12 mouse cellular contexts compared by ENCODE assay signal in the genomic region with DNA sequence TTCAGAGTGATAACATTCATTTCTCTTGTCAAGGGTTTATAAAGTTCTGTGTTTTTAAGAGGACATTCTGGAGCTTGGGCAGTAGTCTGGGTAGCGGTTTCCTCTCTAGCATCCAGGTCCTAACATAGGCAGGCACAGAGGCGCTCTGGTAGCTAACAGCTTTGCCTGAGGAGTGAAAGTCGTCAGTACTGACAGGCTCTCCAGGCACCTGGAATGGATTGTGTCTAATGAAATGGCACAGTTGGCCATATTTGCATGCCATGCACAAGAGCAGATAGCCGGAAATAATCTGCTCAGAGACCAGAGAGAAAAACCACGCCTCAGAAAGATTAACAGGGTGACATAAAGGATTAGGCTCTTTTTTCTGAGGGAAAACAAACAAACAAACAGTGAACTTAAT. TPM values are rescaled to one million over a fixed set of nuclear protein-coding genes. Genes with fewer than 3 reads are reported as not detected.
A peak's percentile ranks its signal among the peaks of the same experiment; 100 is the strongest.
DNase-seq lines count a peak whose midpoint lies in the region; ATAC-seq and TF ChIP-seq lines count a peak whose summit lies in the region.
"Had no signal": no experiment of that assay in that cellular context is flagged by ENCODE, and none has a peak within 500 bp of the region (broad histone marks: within the 10 kb centered on the region; RNA-seq: fewer than 3 reads in every experiment).

No protein-coding gene starts in this region.

- ATAC-seq in hindbrain, embryonic 16.5 days, result peak; percentile 76
- ATAC-seq in hindbrain, embryonic 11.5 days (ENCODE audit: low FRiP score), result no peak
- no peak for ATAC-seq in midbrain, postnatal 0 days (ENCODE audit: low FRiP score)

- H3K27me3 ChIP-seq in hindbrain, embryonic 16.5 days (replicated peaks; ENCODE audit: control insufficient read depth, insufficient read depth, low read length), result no peaks in the 10 kb centered on the region
- H3K27me3 ChIP-seq in hindbrain, embryonic 11.5 days (ENCODE audit: control insufficient read depth, insufficient read depth, low read length), result no peaks in the 10 kb centered on the region
- no peaks in the 10 kb centered on the region for H3K27me3 ChIP-seq in midbrain, postnatal 0 days (ENCODE audit: insufficient read depth, low read length)

- no peak for TF ChIP-seq CTCF in brain, embryonic 14.5 days (IDR thresholded peaks at IDR 0.05; ENCODE audit: borderline replicate concordance, extremely low read depth, insufficient read depth, insufficient read length)
- TF ChIP-seq CTCF in midbrain, postnatal 0 days (IDR thresholded peaks at IDR 0.05), result no peak

- TF ChIP-seq POLR2A in brain, embryonic 14.5 days (IDR thresholded peaks at IDR 0.05; ENCODE audit: borderline replicate concordance, extremely low read depth, insufficient read depth, insufficient read length, poor library complexity, severe bottlenecking), result no peak

- 45% methylated on average over 5 of the region's 5 CpGs for WGBS in hindbrain, embryonic 16.5 days
- 62% methylated on average over 5 of the region's 5 CpGs for WGBS in hindbrain, embryonic 11.5 days
- 42% methylated on average over 5 of the region's 5 CpGs for WGBS in midbrain, postnatal 0 days

- H3K9ac ChIP-seq in hindbrain, embryonic 16.5 days (ENCODE audit: low read depth, low read length), result no peak overlapping the region
- no peak overlapping the region for H3K9ac ChIP-seq in hindbrain, embryonic 11.5 days (ENCODE audit: low read depth, low read length)
- H3K9ac ChIP-seq in midbrain, postnatal 0 days (replicated peaks; ENCODE audit: low read length, poor library complexity, severe bottlenecking), result no peak overlapping the region

- no peak overlapping the region for H3K4me2 ChIP-seq in hindbrain, embryonic 16.5 days (ENCODE audit: low read length)
- no peak overlapping the region for H3K4me2 ChIP-seq in hindbrain, embryonic 11.5 days (replicated peaks; ENCODE audit: low read depth, low read length)
- no peak overlapping the region for H3K4me2 ChIP-seq in midbrain, postnatal 0 days (ENCODE audit: low read depth, low read length, poor library complexity, severe bottlenecking)
- H3K4me2 ChIP-seq: heart, embryonic 11.5 days had no signal

- H3K36me3 ChIP-seq in hindbrain, embryonic 16.5 days (ENCODE audit: control insufficient read depth, insufficient read depth, low read length), result no peaks in the 10 kb centered on the region
- no peaks in the 10 kb centered on the region for H3K36me3 ChIP-seq in hindbrain, embryonic 11.5 days (ENCODE audit: control insufficient read depth, insufficient read depth, low read length)
- no peaks in the 10 kb centered on the region for H3K36me3 ChIP-seq in midbrain, postnatal 0 days (ENCODE audit: insufficient read depth, low read length)

- DNase-seq in hindbrain, embryonic 11.5 days (ENCODE audit: low spot score), result no peak
- DNase-seq in brain, embryonic 14.5 days (ENCODE audit: low read depth), result peak; percentile 74
- DNase-seq in cerebellum, adult 9-10 months, result peak; percentile 69
- peak; percentile 76 for DNase-seq in midbrain, postnatal 0 days (ENCODE audit: low spot score)
- DNase-seq in thymus, adult 18-20 months, result no peak
- no peak for DNase-seq in adrenal gland, postnatal 10 days
- DNase-seq: adrenal gland, adult 2 months; lung, postnatal 4 days had no signal

- no peak overlapping the region for H3K27ac ChIP-seq in hindbrain, embryonic 16.5 days (ENCODE audit: low read depth, low read length)
- H3K27ac ChIP-seq in hindbrain, embryonic 11.5 days (ENCODE audit: low read depth, low read length), result no peak overlapping the region
- H3K27ac ChIP-seq in midbrain, postnatal 0 days (ENCODE audit: low read depth, low read length), result no peak overlapping the region
- H3K27ac ChIP-seq: stomach, postnatal 0 days had no signal

- H3K4me3 ChIP-seq in hindbrain, embryonic 16.5 days (ENCODE audit: low read length), result no peak overlapping the region
- no peak overlapping the region for H3K4me3 ChIP-seq in hindbrain, embryonic 11.5 days (ENCODE audit: low read depth, low read length)
- no peak overlapping the region for H3K4me3 ChIP-seq in midbrain, postnatal 0 days (ENCODE audit: low read depth, low read length)
- H3K4me3 ChIP-seq: myocyte had no signal

- no peaks in the 10 kb centered on the region; the same call in 1 of the 2 replicates for H3K4me1 ChIP-seq in hindbrain, embryonic 16.5 days (ENCODE audit: control insufficient read depth, insufficient read depth, low read depth, low read length)
- no peaks in the 10 kb centered on the region for H3K4me1 ChIP-seq in hindbrain, embryonic 11.5 days (replicated peaks; ENCODE audit: control insufficient read depth, insufficient read depth, low read length)
- no peaks in the 10 kb centered on the region for H3K4me1 ChIP-seq in midbrain, postnatal 0 days (ENCODE audit: insufficient read depth, low read length)

- no peaks in the 10 kb centered on the region for H3K9me3 ChIP-seq in hindbrain, embryonic 16.5 days (ENCODE audit: control insufficient read depth, low read length)
- no peaks in the 10 kb centered on the region for H3K9me3 ChIP-seq in hindbrain, embryonic 11.5 days (ENCODE audit: control insufficient read depth, low read length)
- no peaks in the 10 kb centered on the region for H3K9me3 ChIP-seq in midbrain, postnatal 0 days (ENCODE audit: low read length)

RNA-seq across cellular contexts. Expression of a gene that starts 58.8 kb away (rescaled TPM):
- polyA plus RNA-seq in hindbrain, embryonic 16.5 days (2015; fragmentation: Nextera tagmentation; extraction: Ambion mirVana), result 101 and 105 TPM in 2 replicates
- polyA plus RNA-seq in hindbrain, embryonic 11.5 days (2014; fragmentation: Nextera tagmentation; extraction: Ambion mirVana), result 43.3 and 43.7 TPM in 2 replicates
- 33.1 and 50.8 TPM in 2 replicates for polyA plus RNA-seq in brain, embryonic 14.5 days (2012; rRNA removed)
- 101 and 110 TPM in 2 replicates for total RNA-seq in midbrain, postnatal 0 days (2014; rRNA removed)
- 84.4 and 89.3 TPM in 2 replicates for polyA plus RNA-seq in midbrain, postnatal 0 days (2015; fragmentation: Nextera tagmentation; extraction: Ambion mirVana)
- total RNA-seq in adrenal gland, postnatal 10 days (2021), result 10 to 100 TPM; 21.6 to 23.7 TPM

Comparison
In these comparisons a context has a peak if more than half of its experiments do, and no peak if none do; other contexts are left out.
1. DNase-seq: peak in brain, embryonic 14.5 days (single experiment), cerebellum, adult 9-10 months (single experiment) and midbrain, postnatal 0 days (single experiment); none in hindbrain, embryonic 11.5 days (single experiment), thymus, adult 18-20 months (0 of 2) and adrenal gland, postnatal 10 days (single experiment).